Mouse (Mus musculus): ENCODE measurements around the gene Nudt2.
"Not testable (repeated sequence)": the region's sequence is repeated elsewhere in the genome, so short reads cannot be mapped to it uniquely, and the experiment has no call there.

Gene Nudt2

DNA sequence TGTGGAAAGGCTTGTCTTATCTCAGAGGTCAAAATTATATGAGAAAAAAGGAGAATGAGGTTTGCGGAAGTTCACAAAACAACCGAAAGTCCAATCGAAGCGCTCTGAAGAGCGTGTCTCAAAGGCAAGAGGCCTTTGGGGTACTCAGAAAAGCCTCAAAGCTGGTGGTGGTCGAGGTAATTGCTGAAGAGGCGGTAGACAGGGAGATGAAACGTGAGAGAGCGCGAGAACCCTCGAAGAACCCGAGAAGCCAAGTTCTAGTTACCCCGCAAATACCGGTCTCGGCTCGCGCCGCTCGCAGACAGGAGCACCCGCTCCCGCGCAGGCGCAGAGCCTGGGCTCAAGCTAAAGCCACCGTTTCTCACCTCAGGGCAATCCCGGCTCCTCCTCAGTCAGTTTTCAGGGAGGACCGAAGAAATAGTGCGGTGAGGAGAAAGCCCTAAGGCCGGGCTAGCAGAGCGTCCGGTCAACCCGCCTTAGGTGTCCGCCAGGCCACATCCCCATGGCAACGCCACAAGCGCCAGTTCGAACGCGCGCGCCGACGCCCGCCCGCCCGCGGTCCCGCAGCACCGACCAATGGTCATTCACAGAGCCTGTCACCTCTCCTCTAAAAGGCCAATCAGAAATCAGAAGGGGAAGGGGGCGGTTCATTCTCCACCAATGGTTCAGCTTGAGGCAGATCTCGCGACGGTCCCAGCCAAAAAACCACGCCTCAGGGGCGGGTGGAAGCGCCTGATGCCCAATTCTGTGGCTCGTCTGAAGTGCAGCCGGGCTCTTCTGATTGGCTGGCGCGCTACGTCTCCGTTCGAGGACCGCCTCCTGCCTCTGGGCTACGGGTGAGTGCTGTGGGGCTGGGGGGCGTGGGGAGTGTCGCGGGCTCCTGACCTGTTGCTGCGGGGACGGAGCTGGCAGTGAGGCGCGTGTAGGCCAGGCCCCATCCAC, at the start of gene Nudt2, which contains the start of gene Kif24:
Gene Nudt2 (plus strand): TSS at position 807 of the 942 bp plus-strand sequence.
Gene Kif24 (minus strand): TSS at position 543 of the 942 bp plus-strand sequence.
- DNase-seq (ENCODE audit: low read depth, low spot score), result peak; percentile 99

GRCm38 (mm10) chr4:41416966-41417365, 48.0 kb upstream of the Nudt2 start:
- no peak for DNase-seq (ENCODE audit: low read depth, low spot score)

DNA sequence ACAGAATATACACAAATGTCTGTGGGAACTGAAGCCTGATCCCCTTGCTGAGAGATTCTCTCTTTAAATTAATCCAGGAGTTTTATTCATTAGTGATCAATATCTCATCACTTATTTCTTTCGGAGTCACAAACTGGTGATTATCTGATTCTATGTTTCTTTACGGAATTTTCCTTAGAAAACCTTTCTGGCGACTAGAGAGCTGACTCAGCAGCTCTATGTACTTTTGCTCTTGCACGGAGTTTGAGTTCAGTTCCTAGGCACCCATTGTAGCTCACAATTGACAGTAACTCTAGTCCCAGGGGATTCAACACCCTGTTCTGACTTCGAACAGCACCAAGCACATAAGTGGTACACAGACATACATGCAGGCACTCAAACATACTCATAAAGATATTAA, 26.0 kb upstream of the Nudt2 start:
- DNase-seq (ENCODE audit: low read depth, low spot score), result no peak

GRCm38 (mm10) chr4:41442790-41443302, 22.1 kb upstream of the Nudt2 start:
- no peak for DNase-seq (ENCODE audit: low read depth, low spot score)

DNA sequence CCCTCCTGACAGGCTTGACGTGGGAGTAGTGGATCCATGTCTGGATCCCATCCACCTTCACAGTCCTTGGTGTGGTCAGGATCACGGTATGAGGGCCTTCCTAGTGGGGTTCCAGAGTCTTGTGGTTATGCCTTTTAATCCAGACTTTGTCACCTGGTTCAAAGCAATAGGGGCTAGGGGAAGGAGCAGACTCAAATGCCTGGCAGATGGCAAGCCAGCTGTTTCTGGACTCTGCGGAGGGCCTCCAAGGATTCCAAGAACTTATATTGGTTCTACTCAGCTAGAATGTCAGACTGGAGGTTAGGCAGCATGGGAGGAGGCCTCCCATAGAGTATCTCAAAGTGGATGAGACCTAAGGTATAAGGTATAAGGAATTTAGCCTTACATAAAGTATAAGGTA, 17.4 kb upstream of the Nudt2 start:
- DNase-seq (ENCODE audit: low read depth, low spot score), result no peak

- DNase-seq (ENCODE audit: low read depth, low spot score), result no peak
These were observed 4.3 kb upstream of the Nudt2 start for GRCm38 (mm10) chr4:41460690-41461089.

- not testable (repeated sequence) for DNase-seq (ENCODE audit: low read depth, low spot score)
These were observed 1.8 kb upstream of the Nudt2 start for GRCm38 (mm10) chr4:41463051-41463738.

- no peak for DNase-seq (ENCODE audit: low read depth, low spot score)
These were observed 325 bp downstream of the Nudt2 start for GRCm38 (mm10) chr4:41465287-41465665.

DNA sequence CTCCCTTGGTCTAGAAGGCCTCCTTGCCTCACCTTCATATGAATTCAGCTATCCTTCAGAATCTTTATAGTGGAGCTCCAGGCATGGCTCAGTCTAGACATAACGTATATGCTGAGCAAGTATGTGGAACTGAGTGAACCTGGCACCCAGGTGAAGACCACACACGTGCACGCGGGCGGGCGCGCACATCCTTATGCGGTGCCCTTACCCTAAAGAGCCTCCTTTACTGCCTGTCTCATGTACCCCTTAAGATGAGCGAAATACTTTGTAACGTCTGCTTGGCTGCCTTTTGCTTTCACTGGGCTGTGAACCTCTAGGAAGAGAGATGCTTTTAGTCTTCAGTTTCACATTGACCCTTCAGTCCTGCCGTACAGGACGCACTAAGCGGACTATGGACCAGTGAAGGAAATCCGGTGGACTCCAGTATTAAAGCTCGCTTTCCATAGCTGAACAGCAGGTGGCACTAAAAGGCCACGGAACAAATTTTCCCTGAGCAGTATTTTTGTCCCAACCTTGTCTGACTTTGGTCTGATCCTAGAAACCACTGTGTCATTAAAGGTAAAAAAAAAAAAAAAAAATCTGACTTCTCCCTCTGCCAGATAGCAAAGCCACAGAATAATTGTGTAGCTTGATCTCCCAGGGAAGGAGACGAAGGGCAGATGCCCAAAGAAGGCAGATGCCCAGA, 3.6 kb downstream of the Nudt2 start:
- no peak for DNase-seq (ENCODE audit: low read depth, low spot score)

- DNase-seq (ENCODE audit: low read depth, low spot score), result no peak
These were observed 4.2 kb downstream of the Nudt2 start for GRCm38 (mm10) chr4:41469199-41469598.

GRCm38 (mm10) chr4:41470051-41470683, 5.2 kb downstream of the Nudt2 start:
- DNase-seq (ENCODE audit: low read depth, low spot score), result no peak

DNA sequence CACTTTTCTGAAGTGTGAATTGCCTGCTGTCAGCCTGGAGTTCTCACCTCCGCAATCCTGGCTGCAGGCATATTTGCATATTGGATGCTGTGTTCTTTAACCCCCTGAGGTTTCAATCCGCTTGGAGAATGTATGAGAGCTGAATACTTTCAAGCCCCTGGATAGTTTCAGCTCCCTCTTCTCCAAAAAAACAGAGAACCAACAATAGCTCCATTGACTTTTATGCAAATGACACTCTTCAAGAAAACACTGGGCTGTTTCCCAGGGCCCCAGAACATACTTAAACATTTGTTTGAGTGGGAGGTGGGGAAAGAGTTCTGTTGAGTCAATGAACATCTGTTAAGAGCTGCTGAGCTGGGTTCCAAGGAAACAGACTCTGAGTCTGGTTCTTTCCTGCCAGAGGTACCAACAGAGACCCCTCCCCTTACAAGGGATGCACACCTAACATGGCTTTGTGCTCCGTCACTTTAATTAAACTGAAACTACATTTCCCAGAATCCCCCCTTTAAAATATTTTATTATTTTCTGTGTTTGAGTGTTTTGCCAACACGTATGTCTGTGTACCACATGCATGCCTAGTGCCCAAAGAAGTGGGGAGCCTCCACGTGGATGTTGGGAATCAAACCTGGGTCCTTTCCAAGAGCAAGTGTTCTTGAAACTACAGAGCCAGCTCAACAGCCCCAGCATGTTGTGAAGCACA, 5.9 kb downstream of the Nudt2 start:
- DNase-seq (ENCODE audit: low read depth, low spot score), result no peak

- no peak for DNase-seq (ENCODE audit: low read depth, low spot score)
These were observed 6.4 kb downstream of the Nudt2 start for GRCm38 (mm10) chr4:41471384-41471689.

GRCm38 (mm10) chr4:41477648-41478160, 12.8 kb downstream of the Nudt2 start:
- DNase-seq (ENCODE audit: low read depth, low spot score), result no peak

- no peak for DNase-seq (ENCODE audit: low read depth, low spot score)
These were observed 14.0 kb downstream of the Nudt2 start for GRCm38 (mm10) chr4:41478751-41479455.

DNA sequence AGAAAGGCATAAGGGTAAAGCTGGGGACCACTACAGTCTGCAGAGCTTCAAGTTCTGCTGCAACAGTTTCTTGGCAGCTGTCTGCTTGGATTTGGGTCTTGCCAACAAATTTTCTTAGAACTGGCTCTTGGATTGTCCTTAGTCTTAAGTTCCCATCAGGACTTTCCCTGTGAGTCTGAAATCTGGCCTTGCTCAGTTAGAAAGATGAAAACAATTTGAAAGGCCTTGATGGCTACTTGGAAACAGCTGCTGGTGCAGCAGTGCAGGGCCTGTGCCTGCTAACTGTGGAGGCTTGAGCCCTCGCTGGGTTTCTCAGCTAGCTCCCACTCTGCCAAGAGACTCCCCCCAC, 14.5 kb downstream of the Nudt2 start:
- no peak for DNase-seq (ENCODE audit: low read depth, low spot score)

DNA sequence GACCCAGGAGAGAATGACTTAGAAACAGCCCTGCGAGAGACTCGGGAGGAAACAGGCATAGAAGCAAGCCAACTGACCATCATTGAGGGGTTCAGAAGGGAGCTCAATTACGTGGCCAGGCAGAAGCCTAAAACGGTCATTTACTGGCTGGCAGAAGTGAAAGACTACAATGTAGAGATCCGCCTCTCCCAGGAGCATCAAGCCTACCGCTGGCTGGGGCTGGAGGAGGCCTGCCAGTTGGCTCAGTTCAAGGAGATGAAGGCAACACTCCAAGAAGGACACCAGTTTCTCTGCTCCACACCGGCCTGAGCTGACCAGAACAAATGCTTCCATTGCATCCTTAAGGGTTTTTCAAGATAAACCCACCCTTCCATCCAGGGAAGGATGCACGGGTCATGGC, 15.3 kb downstream of the Nudt2 start:
- no peak for DNase-seq (ENCODE audit: low read depth, low spot score)

GRCm38 (mm10) chr4:41481601-41482017, 16.7 kb downstream of the Nudt2 start:
- no peak for DNase-seq (ENCODE audit: low read depth, low spot score)

DNA sequence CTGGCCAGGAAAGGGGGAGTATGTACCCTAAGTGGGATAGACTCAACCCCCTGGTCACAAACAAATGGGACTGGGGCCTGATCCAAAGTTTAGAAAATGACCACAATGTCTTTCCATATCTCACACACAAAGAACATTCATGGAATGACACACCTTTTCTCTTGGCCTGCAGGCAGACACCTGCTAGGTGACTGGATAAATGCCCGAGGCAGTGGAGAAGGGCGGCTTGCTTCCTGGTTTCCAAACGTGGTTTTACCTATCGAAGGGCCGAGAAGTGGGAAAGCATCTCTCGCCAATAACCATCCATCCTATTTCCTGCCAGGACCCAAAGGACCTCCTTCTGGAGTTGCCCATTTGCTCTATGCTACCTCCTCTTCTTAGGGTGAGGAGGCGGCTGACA, 28.0 kb downstream of the Nudt2 start:
- DNase-seq (ENCODE audit: low read depth, low spot score), result no peak

- no peak for DNase-seq (ENCODE audit: low read depth, low spot score)
These were observed 28.6 kb downstream of the Nudt2 start for GRCm38 (mm10) chr4:41493464-41494116.
